Comparison of ENCODE assay signal across 8 mouse cellular contexts in genomic region chr2:32963981-32964380, GRCm38 (mm10). TPM values are rescaled to one million over a fixed set of nuclear protein-coding genes. Genes with fewer than 3 reads are reported as not detected.
A peak's percentile ranks its signal among the peaks of the same experiment; 100 is the strongest.
DNase-seq lines count a peak whose midpoint lies in the region; ATAC-seq and TF ChIP-seq lines count a peak whose summit lies in the region.
"Had no signal": no experiment of that assay in that cellular context is flagged by ENCODE, and none has a peak within 500 bp of the region (broad histone marks: within the 10 kb centered on the region; RNA-seq: fewer than 3 reads in every experiment).

No protein-coding gene starts in this region.

- ATAC-seq in hindbrain, embryonic 13.5 days (ENCODE audit: low FRiP score) = no peak
- ATAC-seq in hindbrain, embryonic 12.5 days (ENCODE audit: low FRiP score) = no peak
- ATAC-seq in liver, embryonic 15.5 days (ENCODE audit: insufficient read depth) = no peak

- no peak for TF ChIP-seq EP300 in ES-Bruce4 (IDR thresholded peaks at IDR 0.05; ENCODE audit: insufficient read depth, low read depth, low read length)

- H3K9me3 ChIP-seq in hindbrain, embryonic 13.5 days = no peaks in the 10 kb centered on the region
- H3K9me3 ChIP-seq in hindbrain, embryonic 12.5 days (replicated peaks) = no peaks in the 10 kb centered on the region
- H3K9me3 ChIP-seq in ES-Bruce4 (replicated peaks; ENCODE audit: control insufficient read depth, insufficient read depth, low read length, poor library complexity, severe bottlenecking) = no peaks in the 10 kb centered on the region
- no peaks in the 10 kb centered on the region for H3K9me3 ChIP-seq in embryonic facial prominence, embryonic 10.5 days
- H3K9me3 ChIP-seq in liver, embryonic 15.5 days (replicated peaks) = no peaks in the 10 kb centered on the region

- H3K27ac ChIP-seq in hindbrain, embryonic 13.5 days = no peak overlapping the region
- H3K27ac ChIP-seq in hindbrain, embryonic 12.5 days = no peak overlapping the region
- peak overlapping the region; percentile 17; the same call in 1 of the 2 replicates for H3K27ac ChIP-seq in ES-Bruce4 (ENCODE audit: insufficient read depth, low read length)
- H3K27ac ChIP-seq in embryonic facial prominence, embryonic 10.5 days (replicated peaks) = no peak overlapping the region
- peak overlapping the region; percentile 84; the same call in 1 of the 2 replicates for H3K27ac ChIP-seq in liver, embryonic 15.5 days (replicated peaks)

- WGBS in hindbrain, embryonic 13.5 days = 71% methylated on average over 1 of the region's 1 CpGs
- WGBS in hindbrain, embryonic 12.5 days = 91% methylated on average over 1 of the region's 1 CpGs
- WGBS in embryonic facial prominence, embryonic 10.5 days = 75% methylated on average over 1 of the region's 1 CpGs
- WGBS in liver, embryonic 15.5 days (ENCODE audit: insufficient replicate concordance) = 41% methylated on average over 1 of the region's 1 CpGs

- TF ChIP-seq POLR2A in ES-Bruce4 (IDR thresholded peaks at IDR 0.05; ENCODE audit: insufficient read depth, low read length) = no peak

- peak overlapping the region; percentile 91; the same call in 1 of the 2 replicates for H3K9ac ChIP-seq in hindbrain, embryonic 13.5 days
- H3K9ac ChIP-seq in hindbrain, embryonic 12.5 days = no peak overlapping the region
- H3K9ac ChIP-seq in ES-Bruce4 (ENCODE audit: low read depth, poor library complexity, severe bottlenecking) = peak overlapping the region; percentile 93; the same call in 1 of the 2 replicates
- 0 out of 2 replicates have a peak overlapping the region, but pooled peaks have one; percentile 4 for H3K9ac ChIP-seq in liver, embryonic 15.5 days

- intact Hi-C loops in left cerebral cortex, postnatal 4 days (cut with DNase I) = no loop called here

- no peaks in the 10 kb centered on the region for H3K27me3 ChIP-seq in hindbrain, embryonic 13.5 days
- no peaks in the 10 kb centered on the region for H3K27me3 ChIP-seq in hindbrain, embryonic 12.5 days
- no peaks in the 10 kb centered on the region for H3K27me3 ChIP-seq in ES-Bruce4 (ENCODE audit: control insufficient read depth, insufficient read depth, low read length, poor library complexity, severe bottlenecking)
- no peaks in the 10 kb centered on the region for H3K27me3 ChIP-seq in embryonic facial prominence, embryonic 10.5 days (replicated peaks; ENCODE audit: low read depth, poor library complexity, severe bottlenecking)
- no peaks in the 10 kb centered on the region for H3K27me3 ChIP-seq in liver, embryonic 15.5 days

- peak overlapping the region; percentile 5; the same call in 1 of the 2 replicates for H3K4me3 ChIP-seq in hindbrain, embryonic 13.5 days
- no peak overlapping the region for H3K4me3 ChIP-seq in hindbrain, embryonic 12.5 days
- H3K4me3 ChIP-seq in ES-Bruce4 (ENCODE audit: low read depth, low read length) = no peak overlapping the region; the same call in 1 of the 2 replicates
- H3K4me3 ChIP-seq in embryonic facial prominence, embryonic 10.5 days = peak overlapping the region; percentile 88
- peak overlapping the region; percentile 71 for H3K4me3 ChIP-seq in liver, embryonic 15.5 days (replicated peaks)

- DNase-seq in embryonic facial prominence, embryonic 10.5 days (ENCODE audit: low spot score) = no peak
- no peak for DNase-seq in left cerebral cortex, postnatal 4 days
- DNase-seq in urinary bladder, postnatal 4 days (ENCODE audit: low spot score in 2 of 2) = no peak
- DNase-seq: adrenal gland, adult 8-10 months had no signal

- H3K4me2 ChIP-seq in hindbrain, embryonic 13.5 days = no peak overlapping the region
- H3K4me2 ChIP-seq in hindbrain, embryonic 12.5 days (replicated peaks) = no peak overlapping the region
- H3K4me2 ChIP-seq in liver, embryonic 15.5 days = peak overlapping the region; percentile 97

- peaks cover 64% of the 10 kb centered on the region for H3K4me1 ChIP-seq in hindbrain, embryonic 13.5 days (replicated peaks)
- H3K4me1 ChIP-seq in hindbrain, embryonic 12.5 days = peaks cover 44% of the 10 kb centered on the region
- no peaks in the 10 kb centered on the region for H3K4me1 ChIP-seq in ES-Bruce4 (ENCODE audit: control insufficient read depth, insufficient read depth, low read length)
- H3K4me1 ChIP-seq in embryonic facial prominence, embryonic 10.5 days = peaks cover 58% of the 10 kb centered on the region
- H3K4me1 ChIP-seq in liver, embryonic 15.5 days (replicated peaks) = peaks cover 75% of the 10 kb centered on the region

- peaks cover 29% of the 10 kb centered on the region for H3K36me3 ChIP-seq in hindbrain, embryonic 13.5 days
- peaks cover 20% of the 10 kb centered on the region for H3K36me3 ChIP-seq in hindbrain, embryonic 12.5 days
- H3K36me3 ChIP-seq in ES-Bruce4 (ENCODE audit: control insufficient read depth, insufficient read depth, low read length, poor library complexity, severe bottlenecking) = peaks cover 32% of the 10 kb centered on the region
- peaks cover 31% of the 10 kb centered on the region for H3K36me3 ChIP-seq in embryonic facial prominence, embryonic 10.5 days (replicated peaks)
- H3K36me3 ChIP-seq in liver, embryonic 15.5 days (replicated peaks) = peaks cover 26% of the 10 kb centered on the region

- no peak for TF ChIP-seq CTCF in ES-Bruce4 (IDR thresholded peaks at IDR 0.05; ENCODE audit: low read depth, low read length)

RNA-seq across cellular contexts. Expression of gene Lrsam1, which starts 2.6 kb away (rescaled TPM):
- polyA plus RNA-seq in hindbrain, embryonic 13.5 days (2015; fragmentation: Nextera tagmentation; extraction: Ambion mirVana) = 19.6 and 26.0 TPM in 2 replicates
- 19.0 and 22.0 TPM in 2 replicates for polyA plus RNA-seq in hindbrain, embryonic 12.5 days (2016; fragmentation: Nextera tagmentation; extraction: Ambion mirVana)
- 14.7 and 17.0 TPM in 2 replicates for polyA plus RNA-seq in ES-Bruce4 (2011; ENCODE audit: insufficient read depth, insufficient read length, low read depth, missing spikeins)
- 7.8 and 8.9 TPM in 2 replicates for polyA plus RNA-seq in embryonic facial prominence, embryonic 10.5 days (2016; fragmentation: Nextera tagmentation; extraction: Ambion mirVana)
- 2.0 and 2.5 TPM in 2 replicates for polyA plus RNA-seq in liver, embryonic 15.5 days (2015; fragmentation: Nextera tagmentation; extraction: Ambion mirVana)
- total RNA-seq in left cerebral cortex, postnatal 4 days (2021) = 10 to 100 TPM; 47.6 to 47.7 TPM

RNA-seq across cellular contexts. Expression of gene Rpl12, which starts 2.6 kb away (rescaled TPM):
- 92.0 and 108 TPM in 2 replicates for polyA plus RNA-seq in hindbrain, embryonic 13.5 days (2015; fragmentation: Nextera tagmentation; extraction: Ambion mirVana)
- polyA plus RNA-seq in hindbrain, embryonic 12.5 days (2016; fragmentation: Nextera tagmentation; extraction: Ambion mirVana) = 101 and 114 TPM in 2 replicates
- 114 and 117 TPM in 2 replicates for polyA plus RNA-seq in ES-Bruce4 (2011; ENCODE audit: insufficient read depth, insufficient read length, low read depth, missing spikeins)
- 196 and 200 TPM in 2 replicates for polyA plus RNA-seq in embryonic facial prominence, embryonic 10.5 days (2016; fragmentation: Nextera tagmentation; extraction: Ambion mirVana)
- polyA plus RNA-seq in liver, embryonic 15.5 days (2015; fragmentation: Nextera tagmentation; extraction: Ambion mirVana) = 79.8 and 80.2 TPM in 2 replicates
- 100 to 1,000 TPM; 200 to 215 TPM for total RNA-seq in left cerebral cortex, postnatal 4 days (2021)

RNA-seq across cellular contexts. Expression of gene Slc2a8, which starts 17.9 kb away (rescaled TPM):
- polyA plus RNA-seq in hindbrain, embryonic 13.5 days (2015; fragmentation: Nextera tagmentation; extraction: Ambion mirVana) = 19.8 and 25.7 TPM in 2 replicates
- polyA plus RNA-seq in hindbrain, embryonic 12.5 days (2016; fragmentation: Nextera tagmentation; extraction: Ambion mirVana) = 22.4 and 23.9 TPM in 2 replicates
- polyA plus RNA-seq in ES-Bruce4 (2011; ENCODE audit: insufficient read depth, insufficient read length, low read depth, missing spikeins) = 7.9 and 9.0 TPM in 2 replicates
- polyA plus RNA-seq in embryonic facial prominence, embryonic 10.5 days (2016; fragmentation: Nextera tagmentation; extraction: Ambion mirVana) = 19.7 and 21.5 TPM in 2 replicates
- polyA plus RNA-seq in liver, embryonic 15.5 days (2015; fragmentation: Nextera tagmentation; extraction: Ambion mirVana) = 9.1 and 10.4 TPM in 2 replicates
- total RNA-seq in left cerebral cortex, postnatal 4 days (2021) = 10 to 100 TPM; 17.1 to 20.3 TPM

Comparison
In these comparisons a context has a peak if more than half of its experiments do, and no peak if none do; other contexts are left out.
1. H3K4me3 ChIP-seq: peak in hindbrain, embryonic 13.5 days (single experiment), embryonic facial prominence, embryonic 10.5 days (single experiment) and liver, embryonic 15.5 days (single experiment); none in hindbrain, embryonic 12.5 days (single experiment) and ES-Bruce4 (single experiment).
2. H3K27ac ChIP-seq: peak in ES-Bruce4 (single experiment) and liver, embryonic 15.5 days (single experiment); none in hindbrain, embryonic 13.5 days (single experiment), hindbrain, embryonic 12.5 days (single experiment) and embryonic facial prominence, embryonic 10.5 days (single experiment).